Mouse (Mus musculus): ENCODE measurements at regions not wholly inside any gene's neighbourhood (a gene's known extent, or its start where the extent isn't known, plus 50 kb on each side); places are given as distances from the start of the nearest gene placed in this dataset.
A peak's percentile ranks its signal among the peaks of the same experiment; 100 is the strongest.

DNA sequence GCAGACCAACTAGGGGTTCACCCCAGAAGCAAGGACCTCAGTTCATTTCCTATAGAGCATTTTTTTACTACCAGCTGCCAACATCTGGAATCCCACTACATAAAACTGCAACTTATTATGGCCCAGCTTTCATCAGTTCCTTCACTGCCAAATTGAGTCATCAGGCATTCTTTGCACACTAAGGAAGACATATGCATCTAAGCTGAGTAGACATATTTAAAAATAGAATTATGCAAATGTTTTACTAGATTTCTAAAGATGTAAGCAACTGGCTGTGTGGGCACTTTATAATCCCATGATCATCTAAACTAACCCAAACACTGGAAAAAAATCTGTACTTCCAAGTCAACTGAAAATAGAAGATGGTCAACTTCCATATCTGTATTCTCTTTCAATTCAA is 415.9 kb upstream of the Rarb start:
- DNase-seq (ENCODE audit: low spot score): no peak

DNA sequence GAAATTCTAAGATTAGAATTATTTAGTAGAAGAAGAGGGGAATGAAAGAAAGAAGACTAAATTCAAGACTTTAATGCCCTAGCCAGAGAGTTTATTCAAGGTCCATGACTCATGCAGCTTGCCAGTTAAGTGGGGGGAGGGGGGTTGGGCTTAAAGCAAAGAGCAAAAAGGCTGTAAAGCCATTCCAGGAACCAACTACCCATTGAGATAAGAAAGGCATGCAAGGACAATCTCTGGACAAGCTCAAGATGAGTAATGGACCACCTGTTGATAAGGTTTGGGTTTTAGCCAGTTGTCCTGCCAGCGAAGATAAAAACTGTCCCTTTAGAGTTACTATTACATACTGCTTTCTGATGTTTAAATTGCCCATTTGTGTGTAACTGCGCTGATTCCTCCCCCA is 392.5 kb upstream of the Rarb start:
- DNase-seq (ENCODE audit: low spot score): no peak

DNA sequence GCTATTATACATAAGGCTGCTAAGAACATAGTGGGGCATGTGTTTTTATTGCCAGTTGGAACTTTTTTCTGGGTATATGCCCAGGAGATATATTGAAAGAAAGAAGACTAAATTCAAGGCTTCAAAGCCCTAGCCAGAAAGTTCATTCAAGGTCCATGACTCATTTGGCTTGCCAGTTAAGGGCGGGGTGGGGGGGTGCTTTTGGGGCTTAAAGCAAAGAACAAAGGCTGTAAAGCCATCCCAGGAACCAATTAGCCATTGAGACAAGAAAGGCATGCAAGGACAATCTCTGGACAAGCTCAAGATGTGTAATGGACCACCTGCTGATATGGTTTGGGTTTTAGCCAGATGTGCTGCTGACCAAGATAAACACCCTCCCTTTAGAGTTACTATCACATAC is 386.7 kb upstream of the Rarb start:
- no peak for DNase-seq (ENCODE audit: low spot score)

DNA sequence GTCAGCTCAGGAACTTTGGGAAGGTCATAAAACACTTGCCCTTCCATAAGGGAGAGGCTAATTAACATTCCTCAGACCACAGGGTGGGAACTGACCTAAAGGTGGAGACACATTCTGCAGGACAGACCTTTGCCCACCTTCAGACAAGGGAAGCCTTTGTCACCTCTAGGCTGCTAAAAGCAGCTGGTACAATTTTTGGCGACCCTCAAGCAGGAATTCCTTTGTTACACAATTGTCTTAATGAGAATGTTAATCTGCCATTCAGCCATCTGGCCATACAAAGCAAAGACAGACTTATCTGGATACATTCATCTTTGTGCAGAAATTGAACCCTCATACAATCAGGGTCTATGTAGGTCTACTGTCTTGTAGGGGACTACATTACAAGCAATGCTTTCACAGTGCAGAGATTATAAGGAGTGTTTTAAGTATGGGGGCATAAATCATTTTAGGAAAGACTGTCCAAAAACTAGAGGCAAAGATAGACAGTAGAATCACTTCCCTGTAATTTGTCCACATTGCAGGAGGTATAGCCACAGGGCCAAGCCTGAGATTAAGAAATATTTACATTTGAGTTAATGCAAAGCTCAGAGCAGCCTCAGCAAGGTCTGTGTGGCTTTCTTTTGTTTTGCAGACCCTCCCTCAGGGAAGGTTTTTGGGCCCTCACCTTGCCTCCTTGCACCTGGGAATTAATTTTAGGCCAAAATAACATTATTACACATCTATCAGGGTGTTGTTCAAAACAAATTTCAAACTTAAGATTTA is 384.5 kb upstream of the Rarb start:
- no peak for DNase-seq (ENCODE audit: low spot score)

DNA sequence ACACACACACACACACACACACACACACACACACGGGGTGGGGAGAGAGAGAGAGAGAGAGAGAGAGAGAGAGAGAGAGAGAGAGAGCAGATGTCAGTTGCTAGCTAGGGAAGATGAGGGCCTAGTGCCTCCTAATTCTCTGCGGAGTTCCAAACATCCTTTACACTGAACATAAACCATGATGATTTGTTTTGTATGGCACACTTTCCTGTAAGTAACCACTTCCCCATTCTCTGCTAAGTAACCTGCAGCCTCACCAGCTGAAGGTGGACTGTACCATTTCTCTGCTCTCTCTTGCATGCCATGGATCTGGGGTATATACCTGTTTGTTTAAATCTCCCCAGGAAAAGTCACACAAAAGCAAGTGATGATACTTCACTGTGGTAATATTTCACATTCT is 374.0 kb upstream of the Rarb start:
- DNase-seq (ENCODE audit: low spot score): no peak

DNA sequence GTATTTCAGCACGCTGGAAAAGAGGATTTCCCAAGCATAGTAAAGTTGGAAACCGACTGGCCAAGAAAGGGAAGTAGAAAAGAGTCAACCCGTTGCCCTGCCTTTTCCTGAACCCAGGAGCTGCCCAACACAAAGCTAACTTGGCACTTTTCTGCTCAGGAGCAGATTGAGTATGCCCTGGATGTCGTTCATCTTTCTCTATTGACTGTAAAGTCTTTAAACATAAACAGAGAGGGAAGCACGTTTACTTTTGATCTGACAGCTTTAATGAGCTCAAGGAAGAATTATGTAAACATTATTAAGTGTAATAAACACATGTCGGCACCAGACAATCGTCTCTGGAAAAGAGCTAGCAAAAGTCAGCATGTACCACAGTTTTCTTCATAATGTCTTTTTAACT is 354.3 kb upstream of the Rarb start:
- no peak for DNase-seq (ENCODE audit: low spot score)

DNA sequence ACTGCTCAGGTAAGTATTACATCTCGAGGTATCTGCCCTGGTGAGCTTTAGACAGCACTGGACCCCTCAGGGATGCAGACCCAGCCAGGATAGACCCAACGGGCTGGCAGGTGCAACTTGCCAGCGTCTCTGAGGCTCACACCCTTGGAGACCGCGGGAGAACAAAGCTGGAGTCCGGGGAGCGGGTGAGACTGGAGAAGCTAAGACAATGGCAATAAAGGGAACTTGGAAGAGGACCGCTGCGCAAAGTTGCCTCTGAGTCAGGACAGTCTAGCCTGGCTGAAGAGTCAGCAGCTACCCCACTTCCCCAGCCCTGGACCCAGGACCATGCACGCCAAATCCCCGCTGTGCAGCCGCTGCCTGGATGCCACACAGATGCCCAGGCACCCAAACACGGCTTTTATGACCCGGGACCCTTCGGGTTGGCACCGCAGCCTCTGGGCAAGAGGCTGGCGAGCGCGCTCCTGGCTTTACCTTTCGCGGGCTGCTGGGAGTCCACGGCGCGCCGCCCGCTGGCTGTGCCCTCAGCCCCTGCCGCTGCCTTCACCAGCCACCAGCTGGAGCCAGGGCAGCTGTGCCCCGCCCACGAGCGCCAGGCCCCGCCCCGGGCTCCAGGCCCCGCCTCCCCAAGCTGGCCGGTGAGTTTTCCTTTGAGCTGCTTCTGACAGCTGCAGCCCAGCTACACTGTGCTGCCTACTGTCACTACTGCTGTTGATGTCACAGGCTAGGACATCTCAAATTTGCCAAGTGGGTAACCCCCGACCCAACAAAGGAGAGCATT is 353.6 kb upstream of the Rarb start:
- DNase-seq (ENCODE audit: low spot score): peak; percentile 12

DNA sequence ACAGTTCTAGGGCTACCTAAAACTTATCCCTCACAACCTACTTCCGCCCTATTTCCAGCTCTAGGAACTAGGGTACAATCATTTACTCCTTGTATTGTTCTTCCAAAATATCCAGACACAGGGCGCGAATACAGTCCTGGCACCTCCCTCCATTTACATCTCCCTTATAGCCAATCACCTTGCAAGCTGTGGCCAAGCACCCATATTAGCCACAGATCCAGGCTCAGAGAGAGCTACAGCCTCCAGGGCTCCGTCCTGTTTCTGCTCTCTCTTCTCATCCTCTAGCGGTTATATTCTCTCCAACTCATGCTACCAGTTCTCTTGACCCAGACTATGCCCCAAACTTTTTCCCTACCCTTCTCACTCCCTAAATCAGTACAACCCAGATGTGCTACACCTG is 352.9 kb upstream of the Rarb start:
- DNase-seq (ENCODE audit: low spot score): no peak

DNA sequence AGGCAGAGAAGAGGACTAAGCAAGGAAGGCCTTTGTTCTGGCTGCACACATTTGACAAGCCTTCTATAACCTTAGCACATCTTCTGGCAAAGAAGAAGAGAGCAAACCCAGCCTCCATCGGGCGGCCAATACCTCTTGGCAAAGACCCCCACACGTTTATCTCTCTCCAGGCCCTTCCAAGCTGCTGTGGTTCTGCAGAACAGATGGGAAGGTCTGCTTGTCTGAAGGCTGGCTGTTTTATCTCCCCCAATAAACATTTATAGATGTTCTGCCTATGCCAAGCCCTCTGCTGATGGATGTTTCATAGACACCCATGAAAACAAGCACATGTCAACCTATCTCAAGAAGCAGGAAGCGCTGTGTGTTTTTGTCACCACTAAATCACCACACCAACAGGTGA is 339.4 kb upstream of the Rarb start:
- DNase-seq (ENCODE audit: low spot score): no peak

DNA sequence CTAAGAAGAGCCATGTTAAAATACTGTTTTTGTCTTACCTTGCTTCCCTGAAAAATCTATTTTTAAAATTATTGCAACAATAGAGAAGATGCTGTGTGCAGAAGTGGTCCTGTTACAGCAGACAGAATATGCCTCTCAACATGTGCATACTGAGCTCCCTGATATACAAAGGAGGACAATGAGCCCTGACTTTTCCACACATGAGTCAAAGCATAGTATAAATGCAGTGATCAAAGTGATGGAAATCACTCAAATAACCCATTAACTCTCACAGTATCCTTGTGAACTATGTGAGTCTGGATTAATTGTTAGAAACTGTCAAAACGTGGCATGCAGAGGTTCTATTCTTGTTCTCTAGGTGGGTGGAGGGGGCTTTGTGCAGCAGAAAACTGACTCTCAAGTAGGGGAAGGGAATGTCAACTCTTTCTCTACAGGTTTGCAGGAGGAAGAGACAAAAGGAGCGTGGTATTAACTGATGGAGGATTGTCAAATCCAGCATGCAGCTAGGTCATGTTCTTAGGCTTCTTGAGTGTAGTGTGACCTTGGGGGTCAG is 337.5 kb upstream of the Rarb start:
- DNase-seq (ENCODE audit: low spot score): no peak

DNA sequence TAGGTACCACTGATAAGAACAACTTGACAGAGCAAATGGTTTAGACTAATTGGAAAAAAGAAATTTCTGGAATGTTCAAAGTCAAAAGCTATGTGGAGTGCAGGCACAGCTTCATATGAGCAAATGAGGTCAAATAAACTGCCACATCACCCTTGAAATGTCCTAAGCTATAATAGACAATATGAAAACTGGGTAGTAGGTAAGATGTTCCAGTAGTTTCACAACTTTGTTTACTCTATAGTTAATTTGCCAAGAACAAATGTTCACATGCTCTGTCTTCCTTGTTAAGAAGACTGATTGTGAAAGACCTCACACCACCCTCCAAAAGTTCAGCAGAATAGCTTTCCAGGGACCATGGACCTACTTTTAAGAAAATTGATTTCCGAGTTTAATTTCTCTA is 301.7 kb upstream of the Rarb start:
- no peak for DNase-seq (ENCODE audit: low spot score)

DNA sequence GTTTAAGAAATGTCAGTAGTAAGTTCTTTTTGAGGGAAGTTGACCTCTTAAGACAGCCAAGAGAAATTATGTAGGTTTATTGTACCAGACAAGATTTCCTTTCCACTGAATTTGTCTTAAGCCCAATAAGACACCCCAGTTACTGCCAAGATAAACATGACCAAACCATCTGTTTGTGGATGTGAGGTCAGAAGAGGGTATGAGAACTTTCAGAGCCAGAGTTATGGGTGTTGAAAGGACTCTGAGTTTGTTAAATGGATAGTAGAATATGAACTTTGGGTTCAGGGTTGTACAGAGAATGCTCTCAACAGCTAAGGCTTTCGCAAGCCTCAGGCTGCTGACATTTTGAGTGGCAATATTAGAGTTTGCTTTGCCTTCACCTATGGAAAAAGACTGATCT is 287.7 kb upstream of the Rarb start:
- DNase-seq (ENCODE audit: low spot score): no peak

DNA sequence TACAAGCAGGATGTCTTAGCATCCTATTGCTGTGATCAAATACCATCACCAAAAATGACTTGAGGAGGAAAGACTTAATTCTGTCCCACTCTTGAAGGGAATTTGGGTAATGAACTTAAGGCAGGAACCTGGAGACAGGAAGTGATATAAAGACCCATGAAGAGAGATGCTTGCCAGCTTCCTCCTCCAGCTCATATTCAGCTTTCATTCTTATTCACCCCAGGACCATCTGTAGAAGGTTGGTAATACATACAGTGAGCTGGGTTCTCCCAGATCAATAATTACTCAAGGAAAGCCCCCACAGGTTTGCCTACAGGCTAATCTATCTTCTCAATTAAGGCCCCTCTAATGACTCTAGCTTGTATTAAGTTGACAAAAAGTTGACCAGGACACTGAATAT is 283.5 kb upstream of the Rarb start:
- DNase-seq (ENCODE audit: low spot score): no peak

DNA sequence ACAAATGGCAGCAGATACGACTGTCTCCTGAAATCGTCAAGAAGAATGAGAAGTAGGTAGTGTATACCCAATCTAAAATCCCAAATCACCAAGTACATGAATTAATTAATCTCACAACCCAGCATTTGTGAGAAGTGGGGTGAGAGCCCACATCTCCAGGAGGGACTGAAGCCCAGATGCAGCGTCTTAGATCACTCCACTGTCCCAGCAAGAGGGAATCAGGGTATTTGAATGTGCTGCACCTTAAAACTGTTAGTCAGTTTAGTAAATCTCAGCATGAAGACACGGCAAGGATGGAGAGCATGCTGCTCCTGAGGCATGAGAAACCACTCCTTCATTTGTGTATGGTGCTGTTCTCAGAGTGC is 271.6 kb upstream of the Rarb start:
- no peak for DNase-seq (ENCODE audit: low spot score)

DNA sequence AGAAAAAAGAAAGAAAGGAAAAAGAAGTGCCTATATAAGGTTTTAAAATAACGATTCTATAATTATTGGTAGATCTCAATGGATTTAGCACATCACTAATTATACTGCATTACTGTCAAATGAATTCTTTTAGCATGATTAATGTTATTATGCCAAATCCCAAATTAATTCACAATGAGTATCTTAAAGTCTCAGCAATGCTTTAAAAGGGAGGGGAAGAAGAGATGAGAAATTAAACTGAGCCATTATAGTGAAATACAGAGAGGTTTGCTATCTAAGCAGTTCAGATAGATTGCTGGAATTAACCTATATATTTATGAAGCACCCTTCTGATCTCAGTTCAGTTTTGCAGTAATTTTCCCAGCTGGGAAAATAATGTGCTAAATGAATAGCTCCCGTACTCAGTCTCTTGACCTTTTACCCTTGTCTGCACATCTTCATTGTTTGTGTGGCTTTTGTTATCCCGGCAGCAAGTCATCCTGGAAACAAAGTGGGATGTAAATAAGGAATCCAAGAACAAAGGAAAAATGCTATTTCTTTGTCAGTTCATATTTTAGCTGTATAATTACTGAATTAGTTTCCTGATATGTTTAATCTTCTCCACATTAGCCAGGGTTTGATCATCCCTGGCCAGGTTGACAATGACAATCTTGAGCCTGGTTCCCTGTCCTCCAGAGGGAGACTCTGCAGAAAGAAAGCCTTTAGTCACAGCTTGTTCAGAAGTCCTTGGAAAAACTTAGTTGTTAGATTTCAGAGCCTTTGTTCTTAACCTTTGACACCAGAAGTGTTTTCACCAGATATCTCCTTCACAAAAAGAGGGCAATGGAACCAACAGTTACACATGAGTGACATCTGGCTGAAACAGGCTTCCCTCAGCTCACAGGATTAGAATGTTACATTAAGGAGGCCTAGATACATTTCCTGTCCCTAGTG is 270.9 kb upstream of the Rarb start:
- DNase-seq (ENCODE audit: low spot score): no peak

DNA sequence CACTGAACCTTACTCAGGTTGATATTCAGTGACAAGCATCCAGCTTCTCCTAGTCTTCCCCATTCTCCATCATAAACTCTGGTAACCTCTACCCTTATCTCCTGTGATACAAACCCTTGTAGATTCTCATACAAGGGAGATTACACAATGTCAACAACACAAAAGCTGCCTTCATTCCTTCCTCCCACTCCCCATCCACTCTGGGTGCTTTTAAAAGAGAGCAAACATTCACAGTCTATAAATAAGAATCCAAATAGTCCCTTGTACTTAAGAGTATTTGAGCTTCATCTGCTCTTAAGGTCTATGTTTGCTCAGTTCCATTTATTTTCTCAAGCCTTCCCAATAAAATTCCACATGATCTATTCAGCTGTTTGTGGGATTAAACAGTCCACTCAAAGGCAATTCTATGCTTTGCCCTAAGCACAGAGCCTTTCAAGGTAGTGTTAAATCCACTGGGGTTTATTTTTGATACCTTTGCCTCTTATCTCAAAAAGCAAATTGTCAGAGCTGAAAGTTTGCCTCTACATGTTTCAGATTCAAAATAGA is 270.2 kb upstream of the Rarb start:
- no peak for DNase-seq (ENCODE audit: low spot score)

DNA sequence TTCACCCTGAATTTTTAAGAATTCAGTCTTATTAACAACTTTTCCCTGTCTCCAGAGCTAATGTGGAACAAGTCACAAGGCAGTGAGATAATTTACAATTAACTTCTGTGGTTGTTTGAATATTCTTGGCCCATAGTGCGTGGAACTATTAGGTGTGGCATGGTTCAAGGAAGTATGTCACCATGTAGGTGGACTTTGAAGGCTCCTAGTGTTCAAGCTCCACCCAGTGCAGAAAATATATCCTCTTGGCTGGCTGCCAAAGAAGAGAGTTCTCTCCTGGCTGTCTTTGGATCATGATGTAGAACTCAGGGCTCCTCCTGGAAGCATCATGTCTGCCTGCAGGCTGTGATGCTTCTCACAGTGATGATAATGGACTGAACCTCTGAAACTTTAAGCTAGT is 268.9 kb upstream of the Rarb start:
- no peak for DNase-seq (ENCODE audit: low spot score)

DNA sequence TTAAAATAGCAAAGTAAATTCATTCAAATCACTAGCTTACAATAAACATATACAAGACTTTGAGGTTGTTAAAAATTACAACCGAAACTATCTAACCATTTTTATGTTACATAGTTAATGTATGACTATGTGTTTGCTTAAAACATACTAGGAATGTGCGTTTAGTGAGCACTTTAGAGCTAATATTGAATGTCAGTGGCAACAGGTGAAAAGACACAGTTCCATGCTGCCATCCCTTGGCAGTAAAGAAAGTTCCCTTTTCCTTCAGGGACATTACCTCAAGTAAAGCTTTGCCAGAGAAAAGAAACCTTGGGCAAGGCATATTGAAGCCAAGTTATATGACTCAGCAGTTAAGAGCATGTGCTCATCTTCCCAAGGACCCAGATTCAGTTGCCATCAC is 265.0 kb upstream of the Rarb start:
- no peak for DNase-seq (ENCODE audit: low spot score)

DNA sequence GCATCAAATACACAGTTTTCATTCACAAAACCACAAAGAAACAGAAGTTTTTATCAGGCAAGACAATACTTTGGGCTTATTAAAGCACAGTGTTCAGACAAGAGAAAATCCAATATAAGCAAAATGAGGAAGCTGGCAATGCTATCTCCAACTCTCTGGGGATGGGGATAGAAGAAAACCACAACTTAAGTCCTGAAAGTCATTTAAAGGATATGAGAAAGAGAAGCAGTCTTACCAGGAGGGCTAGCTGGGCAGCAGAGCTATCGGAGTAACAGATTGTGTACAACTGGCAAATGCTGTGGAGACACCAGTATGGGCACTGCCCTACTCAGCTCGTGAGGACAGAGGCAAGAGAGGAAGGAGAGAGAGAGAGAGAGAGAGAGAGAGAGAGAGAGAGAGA is 262.9 kb upstream of the Rarb start:
- DNase-seq (ENCODE audit: low spot score): no peak

DNA sequence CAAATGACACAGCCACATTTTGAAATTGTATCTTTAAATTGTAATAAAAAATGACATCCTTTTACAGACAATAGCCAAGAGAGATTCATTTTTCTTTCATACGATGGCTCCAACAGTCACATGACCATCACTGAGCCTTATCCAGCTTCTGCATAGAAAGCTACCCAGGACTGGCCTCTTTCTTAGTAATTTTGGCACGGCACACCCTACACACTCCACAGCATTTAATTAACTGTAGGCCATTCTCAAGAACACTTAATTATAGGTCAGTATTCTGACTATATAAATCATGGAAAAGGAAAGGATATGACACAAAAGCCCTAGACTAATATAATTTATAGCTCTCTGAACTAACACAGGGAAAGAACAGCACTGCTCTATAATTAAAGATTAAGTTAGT is 260.6 kb upstream of the Rarb start:
- DNase-seq (ENCODE audit: low spot score): no peak

DNA sequence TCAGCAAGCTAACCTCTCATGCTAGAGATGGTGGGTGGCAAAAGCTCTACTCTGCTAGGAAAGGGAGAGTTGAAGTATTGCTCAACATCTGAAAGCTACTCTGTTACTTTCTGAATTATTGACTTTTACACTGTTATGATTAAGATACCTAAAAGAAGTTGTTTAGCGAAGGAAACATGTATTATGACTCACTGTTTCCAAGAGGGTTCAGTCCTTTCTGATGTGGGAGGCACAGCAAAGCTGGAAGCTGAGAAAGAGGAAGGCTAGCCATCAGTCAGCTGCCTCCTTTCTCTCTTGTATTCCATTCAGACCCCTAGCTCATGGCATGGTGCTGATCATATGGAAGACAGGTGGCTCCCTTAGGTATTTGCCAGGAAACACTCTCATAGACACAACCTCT is 242.4 kb upstream of the Rarb start:
- no peak for DNase-seq (ENCODE audit: low spot score)

DNA sequence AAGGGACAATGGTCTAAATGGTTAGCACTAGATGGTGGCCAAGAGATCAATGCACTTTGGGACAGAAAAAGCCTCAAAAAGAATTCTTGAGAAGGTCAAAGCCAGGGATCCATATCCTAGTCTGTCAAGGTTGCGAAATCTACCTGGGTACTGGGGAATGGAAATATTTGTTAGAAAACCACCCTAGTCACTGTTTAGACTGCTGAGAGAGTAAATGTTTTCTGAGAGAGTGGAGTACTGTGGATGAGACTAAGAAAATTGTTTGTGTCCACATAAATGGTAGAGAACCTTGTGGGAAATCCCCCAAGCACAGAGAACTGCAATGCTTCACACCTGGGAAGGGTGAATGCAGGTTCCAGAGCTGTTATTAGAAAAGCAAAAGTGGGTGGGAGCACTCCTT is 239.5 kb upstream of the Rarb start:
- DNase-seq (ENCODE audit: low spot score): no peak

All from urinary bladder, postnatal 10 days (tissue).